ENCODE assay signal across 19 mouse cellular contexts in the genomic region with DNA sequence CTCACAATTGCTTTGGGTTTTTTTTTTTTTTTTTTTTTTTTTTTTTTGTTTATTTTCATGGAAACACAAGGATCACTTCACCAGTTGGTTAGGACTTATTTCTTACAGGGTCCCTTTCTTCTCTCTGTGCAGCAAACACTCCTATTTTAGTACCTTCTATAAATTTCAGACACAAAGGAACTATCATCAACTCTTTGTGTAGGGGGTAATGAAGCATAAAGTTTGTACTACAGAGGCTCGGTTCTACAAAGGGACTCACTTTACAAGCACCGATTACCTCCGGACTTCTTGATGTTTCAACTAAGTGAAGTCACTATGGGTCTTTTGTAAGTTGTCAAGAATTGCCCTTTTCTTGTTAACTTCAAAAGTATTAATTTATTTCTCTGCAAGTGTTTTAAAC.
"Had no signal": no experiment of that assay in that cellular context is flagged by ENCODE, and none has a peak within 500 bp of the region (broad histone marks: within the 10 kb centered on the region; RNA-seq: fewer than 3 reads in every experiment).

No protein-coding gene starts in this region.

- H3K9ac ChIP-seq: intestine, embryonic 15.5 days; limb, embryonic 12.5 days; liver, embryonic 13.5 days; liver, postnatal 0 days; lung, embryonic 15.5 days; midbrain, embryonic 12.5 days had no signal

- ATAC-seq: intestine, embryonic 15.5 days; liver, postnatal 0 days; midbrain, embryonic 16.5 days had no signal

- H3K4me2 ChIP-seq: intestine, embryonic 15.5 days; limb, embryonic 12.5 days; liver, embryonic 13.5 days; lung, embryonic 15.5 days; midbrain, embryonic 12.5 days had no signal

- H3K27me3 ChIP-seq: intestine, embryonic 15.5 days; limb, embryonic 12.5 days; liver, embryonic 13.5 days; lung, embryonic 15.5 days; megakaryocyte, embryonic 14.5 days; midbrain, embryonic 12.5 days had no signal

- H3K4me1 ChIP-seq: intestine, embryonic 15.5 days; liver, embryonic 13.5 days; lung, embryonic 15.5 days; midbrain, embryonic 12.5 days had no signal

- H3K4me3 ChIP-seq: intestine, embryonic 15.5 days; limb, embryonic 12.5 days; liver, embryonic 13.5 days; lung, embryonic 15.5 days; megakaryocyte, embryonic 14.5 days; midbrain, embryonic 12.5 days had no signal

- H3K27ac ChIP-seq: intestine, embryonic 15.5 days; limb, embryonic 12.5 days; liver, embryonic 13.5 days; lung, embryonic 15.5 days; macrophage; midbrain, embryonic 12.5 days; stomach, postnatal 0 days had no signal

- H3K9me3 ChIP-seq: intestine, embryonic 15.5 days; limb, embryonic 12.5 days; liver, embryonic 13.5 days; lung, embryonic 15.5 days; megakaryocyte, embryonic 14.5 days; midbrain, embryonic 12.5 days had no signal

- DNase-seq: kidney, adult 2 months; kidney, postnatal 36 days; layer of hippocampus, adult 9-11 months; layer of hippocampus, postnatal 36 days; liver; liver, embryonic 13.5 days; liver, postnatal 0 days; lung, postnatal 14 days; right cerebral cortex, adult 18-20 months; right cerebral cortex, postnatal 25 days; thymus, postnatal 4 days had no signal

- H3K36me3 ChIP-seq: intestine, embryonic 15.5 days; limb, embryonic 12.5 days; liver, embryonic 13.5 days; lung, embryonic 15.5 days; midbrain, embryonic 12.5 days had no signal
